Mouse (Mus musculus): ENCODE results near the gene Mtch2.

The Mtch2 gene

DNA sequence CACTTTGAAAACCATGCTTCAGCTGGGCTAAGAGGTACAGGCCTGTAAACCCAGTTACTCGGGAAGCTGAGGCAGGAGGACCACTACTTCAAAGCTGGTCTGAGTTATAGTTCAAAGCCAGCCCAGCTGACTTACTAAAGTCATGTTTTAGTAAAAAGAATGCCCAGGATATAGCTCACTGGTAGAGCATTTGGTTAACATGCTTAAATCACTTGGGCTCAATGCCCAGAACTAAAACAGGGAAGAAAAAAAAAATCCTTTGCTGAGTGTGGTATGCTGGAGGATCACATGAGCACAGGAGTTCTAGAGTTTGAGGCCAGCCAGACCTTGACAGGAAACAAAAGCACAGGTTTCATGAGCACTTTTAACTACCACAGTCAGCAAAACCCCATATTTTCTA, 64.7 kb downstream of the Mtch2 start:
- no peak for DNase-seq

DNA sequence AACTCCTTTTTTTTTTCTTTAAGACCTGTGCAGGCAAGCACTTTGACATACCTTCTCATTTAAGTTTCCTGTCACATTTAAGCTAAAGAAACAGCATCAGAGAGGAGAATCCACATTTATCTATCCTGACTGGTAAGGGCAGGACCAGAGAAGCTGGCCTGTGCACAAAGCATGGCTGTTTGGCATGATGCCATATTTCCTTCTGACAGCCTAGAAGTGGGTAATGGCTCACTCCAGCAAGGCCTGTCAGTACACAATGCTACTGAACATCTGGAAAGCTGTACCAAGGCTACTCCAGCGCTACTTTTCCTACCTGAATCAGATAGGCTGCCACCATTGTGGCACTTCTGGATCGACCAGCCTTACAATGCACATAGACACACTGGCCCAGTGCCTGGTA, 66.7 kb downstream of the Mtch2 start:
- peak; percentile 48 to 53 for DNase-seq

DNA sequence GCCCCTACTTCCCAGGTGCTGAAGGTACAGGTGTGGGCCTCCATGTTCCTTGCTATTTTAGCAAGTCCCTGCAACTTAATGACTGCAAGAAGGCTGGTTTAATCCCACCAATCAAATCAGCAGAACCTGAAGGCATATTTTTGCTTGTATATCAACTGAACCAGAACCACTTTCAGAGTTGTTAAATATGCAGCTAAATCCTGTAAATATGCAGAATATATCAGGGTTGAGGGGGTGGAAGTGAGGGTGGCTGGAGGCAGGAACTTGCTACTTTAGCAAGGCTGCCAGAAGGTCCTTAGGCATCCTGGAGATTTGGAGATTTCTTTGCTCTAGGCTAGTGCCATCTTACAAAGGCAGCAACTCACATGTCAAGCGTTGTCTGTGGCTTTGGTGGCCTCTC, 68.6 kb downstream of the Mtch2 start:
- no peak for DNase-seq
